In genomic region chr11:11877891-11878277, GRCm38 (mm10) we compare ENCODE assay signal across 10 mouse cellular contexts. TPM values are rescaled to one million over a fixed set of nuclear protein-coding genes. Genes with fewer than 3 reads are reported as not detected.
DNase-seq lines count a peak whose midpoint lies in the region; ATAC-seq lines count a peak whose summit lies in the region.
"Had no signal": no experiment of that assay in that cellular context is flagged by ENCODE, and none has a peak within 500 bp of the region (broad histone marks: within the 10 kb centered on the region; RNA-seq: fewer than 3 reads in every experiment).

No protein-coding gene starts in this region.

- no peak overlapping the region for H3K4me3 ChIP-seq in forebrain, embryonic 10.5 days
- H3K4me3 ChIP-seq in forebrain, embryonic 12.5 days (replicated peaks): no peak overlapping the region
- no peak overlapping the region for H3K4me3 ChIP-seq in kidney, embryonic 15.5 days (replicated peaks)
- no peak overlapping the region for H3K4me3 ChIP-seq in embryonic facial prominence, embryonic 10.5 days
- H3K4me3 ChIP-seq in limb, embryonic 15.5 days: no peak overlapping the region

- no peak for ATAC-seq in forebrain, embryonic 12.5 days (ENCODE audit: low FRiP score)
- ATAC-seq in kidney, embryonic 15.5 days (replicated peaks; ENCODE audit: low FRiP score): peak; percentile 80
- ATAC-seq in limb, embryonic 15.5 days (ENCODE audit: insufficient number of reproducible peaks, low FRiP score, low TSS enrichment, low read depth): no peak

- no peak overlapping the region for H3K4me2 ChIP-seq in forebrain, embryonic 12.5 days
- H3K4me2 ChIP-seq in kidney, embryonic 15.5 days: no peak overlapping the region
- no peak overlapping the region for H3K4me2 ChIP-seq in limb, embryonic 15.5 days

- H3K27me3 ChIP-seq in forebrain, embryonic 10.5 days (ENCODE audit: poor library complexity, severe bottlenecking): peaks cover 50% of the 10 kb centered on the region
- peaks cover 19% of the 10 kb centered on the region; the same call in 1 of the 2 replicates for H3K27me3 ChIP-seq in forebrain, embryonic 12.5 days
- H3K27me3 ChIP-seq in kidney, embryonic 15.5 days: no peaks in the 10 kb centered on the region
- H3K27me3 ChIP-seq in embryonic facial prominence, embryonic 10.5 days (replicated peaks; ENCODE audit: low read depth, poor library complexity, severe bottlenecking): 0 out of 2 replicates have a peak, but pooled peaks cover 4% of the 10 kb centered on the region
- no peaks in the 10 kb centered on the region for H3K27me3 ChIP-seq in limb, embryonic 15.5 days

- H3K9me3 ChIP-seq in forebrain, embryonic 10.5 days: no peaks in the 10 kb centered on the region
- H3K9me3 ChIP-seq in forebrain, embryonic 12.5 days: no peaks in the 10 kb centered on the region
- H3K9me3 ChIP-seq in kidney, embryonic 15.5 days (replicated peaks): no peaks in the 10 kb centered on the region
- no peaks in the 10 kb centered on the region for H3K9me3 ChIP-seq in embryonic facial prominence, embryonic 10.5 days
- H3K9me3 ChIP-seq in limb, embryonic 15.5 days: no peaks in the 10 kb centered on the region

- no peak for DNase-seq in forebrain, embryonic 10.5 days (ENCODE audit: extremely low spot score, low spot score)
- no peak for DNase-seq in kidney, adult 8-10 months
- DNase-seq in embryonic facial prominence, embryonic 10.5 days (ENCODE audit: low spot score): peak; percentile 58
- no peak for DNase-seq in cerebellum, adult 8-10 months
- no peak for DNase-seq in frontal cortex, postnatal 10 days (ENCODE audit: low spot score in 2 of 2)
- DNase-seq: adrenal gland, postnatal 10 days; left cerebral cortex, postnatal 4 days had no signal

- peaks cover 67% of the 10 kb centered on the region for H3K4me1 ChIP-seq in forebrain, embryonic 10.5 days
- H3K4me1 ChIP-seq in forebrain, embryonic 12.5 days: peaks cover 48% of the 10 kb centered on the region
- peaks cover 42% of the 10 kb centered on the region for H3K4me1 ChIP-seq in kidney, embryonic 15.5 days
- H3K4me1 ChIP-seq in embryonic facial prominence, embryonic 10.5 days: peaks cover 81% of the 10 kb centered on the region
- peaks cover 54% of the 10 kb centered on the region for H3K4me1 ChIP-seq in limb, embryonic 15.5 days

- no peaks in the 10 kb centered on the region for H3K36me3 ChIP-seq in forebrain, embryonic 10.5 days (replicated peaks)
- H3K36me3 ChIP-seq in forebrain, embryonic 12.5 days (replicated peaks): no peaks in the 10 kb centered on the region
- no peaks in the 10 kb centered on the region for H3K36me3 ChIP-seq in kidney, embryonic 15.5 days
- H3K36me3 ChIP-seq in embryonic facial prominence, embryonic 10.5 days (replicated peaks): no peaks in the 10 kb centered on the region
- H3K36me3 ChIP-seq in limb, embryonic 15.5 days: no peaks in the 10 kb centered on the region

- H3K9ac ChIP-seq in forebrain, embryonic 12.5 days: no peak overlapping the region
- H3K9ac ChIP-seq in kidney, embryonic 15.5 days: no peak overlapping the region
- no peak overlapping the region for H3K9ac ChIP-seq in limb, embryonic 15.5 days

- peak overlapping the region; percentile 83 for H3K27ac ChIP-seq in forebrain, embryonic 10.5 days
- no peak overlapping the region for H3K27ac ChIP-seq in forebrain, embryonic 12.5 days
- H3K27ac ChIP-seq in kidney, embryonic 15.5 days: peak overlapping the region; percentile 89
- peak overlapping the region; percentile 90 for H3K27ac ChIP-seq in embryonic facial prominence, embryonic 10.5 days (replicated peaks)
- H3K27ac ChIP-seq in limb, embryonic 15.5 days: peak overlapping the region; percentile 98

- WGBS in forebrain, embryonic 10.5 days: 32% methylated on average over 4 of the region's 4 CpGs
- 37% methylated on average over 4 of the region's 4 CpGs for WGBS in forebrain, embryonic 12.5 days
- 19% methylated on average over 4 of the region's 4 CpGs for WGBS in kidney, embryonic 15.5 days
- 9% methylated on average over 4 of the region's 4 CpGs for WGBS in embryonic facial prominence, embryonic 10.5 days
- 28% methylated on average over 4 of the region's 4 CpGs for WGBS in limb, embryonic 15.5 days

RNA-seq across cellular contexts. Expression of gene Ddc, which starts 20.1 kb away (rescaled TPM):
- polyA plus RNA-seq in forebrain, embryonic 10.5 days (2016; fragmentation: Nextera tagmentation; extraction: Ambion mirVana): 5.1 and 6.0 TPM in 2 replicates
- 7.3 and 7.7 TPM in 2 replicates for polyA plus RNA-seq in forebrain, embryonic 12.5 days (2016; fragmentation: Nextera tagmentation; extraction: Ambion mirVana)
- 14.3 and 15.4 TPM in 2 replicates for polyA plus RNA-seq in kidney, embryonic 15.5 days (2015; fragmentation: Nextera tagmentation; extraction: Ambion mirVana)
- 6.9 and 8.8 TPM in 2 replicates for polyA plus RNA-seq in embryonic facial prominence, embryonic 10.5 days (2016; fragmentation: Nextera tagmentation; extraction: Ambion mirVana)
- 17.6 and 35.9 TPM in 2 replicates for polyA plus RNA-seq in limb, embryonic 15.5 days (2015; fragmentation: Nextera tagmentation; extraction: Ambion mirVana)
